Mouse (Mus musculus) hindbrain, embryonic 10.5 days (tissue): ENCODE results near the gene Pmm1. TPM values are rescaled to one million over a fixed set of nuclear protein-coding genes. Genes with fewer than 3 reads are reported as not detected.

ENCODE experiments used
- DNase-seq: peaks from one replicate; pipeline ENCODE4 v3.0.0-alpha.2; 2017; ENCODE audit warnings: low spot score
- H3K27ac ChIP-seq: fragments of 300-500 bp; sonication (generic); 2 replicates; pipeline ENCODE4 v1.5.1; 2016; ENCODE audit warnings: mild to moderate bottlenecking, moderate library complexity
- H3K27me3 ChIP-seq: fragments of 300-500 bp; sonication (generic); 2 replicates; pipeline ENCODE4 v1.6.1; 2016; ENCODE audit warnings: mild to moderate bottlenecking; ENCODE audit not compliant: poor library complexity, insufficient read depth, severe bottlenecking
- H3K36me3 ChIP-seq: fragments of 300-500 bp; sonication (generic); 2 replicates; pipeline ENCODE4 v1.6.1; 2016; ENCODE audit warnings: mild to moderate bottlenecking, moderate library complexity
- H3K4me1 ChIP-seq: fragments of 300-500 bp; sonication (generic); replicated peaks from 2 replicates; pipeline ENCODE4 v1.6.1; 2016; ENCODE audit warnings: mild to moderate bottlenecking
- H3K4me3 ChIP-seq: fragments of 300-500 bp; sonication (generic); 2 replicates; pipeline ENCODE4 v1.5.1; 2016; ENCODE audit warnings: mild to moderate bottlenecking, moderate library complexity
- H3K9me3 ChIP-seq: fragments of 300-500 bp; sonication (generic); 2 replicates; pipeline ENCODE4 v1.6.1; 2016; ENCODE audit warnings: mild to moderate bottlenecking, moderate library complexity
- WGBS: fragments of 180-500 bp; shearing (Covaris S2); methylation state at CpG from one replicate; pipeline ENCODE4 v1.1.7; 2016; 5-methylcytosine and 5-hydroxymethylcytosine counted together
- polyA plus RNA-seq: library from polyadenylated mRNA; unstranded; fragments of >200 nt; fragmentation: Nextera tagmentation; extraction: Ambion mirVana; gene quantifications from 2 replicates; pipeline ENCODE4 v1.2.1, GENCODE M21; 2016

Gene Pmm1
- polyA plus RNA-seq, 1 experiment from 2014 or later = 37.3 TPM

DNA sequence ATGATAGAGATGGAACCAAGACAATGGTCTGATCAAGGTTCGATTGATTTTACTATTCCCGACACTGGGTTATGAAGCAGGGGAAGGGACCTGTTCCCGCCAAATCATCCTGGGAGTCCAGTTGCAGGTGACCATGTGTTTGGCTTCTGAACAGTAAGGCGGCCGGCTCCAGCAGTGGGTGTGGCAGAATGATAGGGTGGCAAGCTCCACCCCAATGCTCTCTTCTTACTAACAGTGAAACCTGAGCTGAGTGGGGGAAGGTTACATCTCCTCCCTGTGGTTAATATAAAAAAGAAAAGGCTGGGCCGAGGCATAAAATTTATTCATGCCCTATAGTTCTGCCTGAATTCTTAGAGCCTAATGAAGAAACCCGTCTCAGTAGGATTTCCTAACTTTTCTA, 8.4 kb upstream of the Pmm1 start:
- Histone ChIP-seq H3K4me1 (peaks cover 14% of the 10 kb centered on the region; the same call in 1 of the 2 replicates), H3K36me3 (no peaks in the 10 kb centered on the region), H3K27me3 (no peaks in the 10 kb centered on the region), H3K4me3 (no peak overlapping the region), H3K9me3 (peaks cover 22% of the 10 kb centered on the region), H3K27ac (no peak overlapping the region)
- no peak for DNase-seq
- WGBS = 82% methylated on average over 7 of the region's 7 CpGs

DNA sequence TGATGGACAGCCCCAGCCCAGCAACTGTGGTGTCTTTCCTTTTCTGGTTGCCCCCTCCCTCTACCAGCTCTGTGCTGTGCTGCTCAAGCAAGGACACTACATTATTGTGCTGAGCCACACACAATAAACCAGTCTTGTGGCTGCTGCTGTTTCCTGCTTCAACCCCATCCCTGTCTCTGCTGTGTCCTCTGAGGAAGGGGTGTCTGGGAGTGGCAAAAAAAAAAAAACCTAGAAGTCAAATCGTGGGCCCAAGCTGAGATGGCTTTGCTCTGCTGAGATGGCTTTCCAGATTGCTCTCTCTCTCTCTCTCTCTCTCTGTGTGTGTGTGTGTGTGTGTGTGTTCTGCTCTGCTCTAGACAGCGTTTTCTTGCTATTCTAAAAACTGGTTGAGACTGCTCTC, 7.7 kb upstream of the Pmm1 start:
- WGBS = 80% methylated on average over 2 of the region's 2 CpGs
- no peak for DNase-seq
- H3K4me3 ChIP-seq = no peak overlapping the region
- no peaks in the 10 kb centered on the region for H3K36me3 ChIP-seq
- peaks cover 22% of the 10 kb centered on the region for H3K9me3 ChIP-seq
- no peak overlapping the region for H3K27ac ChIP-seq
- no peaks in the 10 kb centered on the region for H3K27me3 ChIP-seq
- H3K4me1 ChIP-seq = peaks cover 14% of the 10 kb centered on the region; the same call in 1 of the 2 replicates

DNA sequence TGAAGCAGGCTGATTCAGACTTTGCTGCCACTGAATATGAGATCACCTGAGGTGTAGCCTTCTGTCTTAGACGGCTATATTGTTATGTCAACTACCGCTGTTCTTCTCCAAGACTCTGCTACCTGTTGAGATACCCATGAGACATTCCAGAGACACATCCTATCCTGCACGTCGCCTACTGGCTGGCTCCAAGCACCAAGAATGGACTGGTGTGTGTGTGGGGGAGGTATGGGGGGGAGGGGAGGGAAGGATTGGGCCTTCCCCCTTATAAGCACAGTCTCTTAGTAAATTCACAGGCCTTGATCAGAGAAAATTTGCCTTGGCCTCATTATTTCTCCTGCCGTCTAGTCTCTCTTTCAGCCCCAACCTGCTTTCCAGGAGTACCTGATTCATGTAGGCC, 7.1 kb upstream of the Pmm1 start:
- DNase-seq = no peak
- Histone ChIP-seq H3K27me3 (no peaks in the 10 kb centered on the region), H3K9me3 (peaks cover 18% of the 10 kb centered on the region), H3K4me1 (peaks cover 14% of the 10 kb centered on the region; the same call in 1 of the 2 replicates), H3K27ac (no peak overlapping the region), H3K4me3 (no peak overlapping the region), H3K36me3 (no peaks in the 10 kb centered on the region)
- WGBS = 86% methylated on average over 5 of the region's 5 CpGs

DNA sequence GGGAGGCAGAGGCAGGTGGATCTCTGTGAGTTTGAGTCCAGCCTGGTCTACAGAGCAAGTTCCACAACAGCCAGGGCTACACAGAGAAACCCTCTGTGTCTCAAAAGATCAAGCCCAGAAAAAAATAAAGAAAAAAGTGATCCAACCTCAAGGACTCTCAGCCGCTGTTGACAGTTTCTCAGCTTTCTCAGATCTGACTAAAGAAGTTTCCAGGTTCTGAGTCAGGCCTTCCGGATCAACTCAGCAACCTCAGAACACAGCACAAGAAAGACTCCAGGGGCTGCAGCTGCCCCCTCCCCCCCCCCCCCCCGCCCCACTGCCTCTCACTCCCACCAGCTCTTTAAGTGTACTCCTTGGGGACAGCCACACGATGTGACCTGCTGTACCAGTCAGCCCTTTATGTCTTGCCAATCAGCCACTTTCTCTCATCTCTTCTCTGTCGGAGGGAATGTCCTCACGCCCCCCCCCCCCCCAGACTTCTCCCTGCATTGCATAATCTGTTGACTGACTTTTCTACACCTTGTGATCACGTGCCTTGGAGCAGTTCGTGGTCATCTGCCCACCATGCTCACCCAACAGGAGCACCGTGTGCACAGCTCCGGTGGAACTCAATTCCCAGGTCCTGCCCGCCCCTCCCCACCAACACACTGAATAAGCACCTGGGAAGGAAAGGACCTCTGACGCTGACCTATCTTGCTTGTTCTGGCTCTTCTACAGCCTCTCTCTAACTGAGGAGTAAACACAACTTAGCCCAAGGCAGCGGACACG, 5.5 kb upstream of the Pmm1 start:
- no peak for DNase-seq
- 78% methylated on average over 14 of the region's 14 CpGs for WGBS
- no peaks in the 10 kb centered on the region for H3K36me3 ChIP-seq
- H3K27ac ChIP-seq = no peak overlapping the region
- no peaks in the 10 kb centered on the region for H3K27me3 ChIP-seq
- peaks cover 11% of the 10 kb centered on the region; the same call in 1 of the 2 replicates for H3K9me3 ChIP-seq
- peaks cover 18% of the 10 kb centered on the region; the same call in 1 of the 2 replicates for H3K4me1 ChIP-seq
- H3K4me3 ChIP-seq = no peak overlapping the region

DNA sequence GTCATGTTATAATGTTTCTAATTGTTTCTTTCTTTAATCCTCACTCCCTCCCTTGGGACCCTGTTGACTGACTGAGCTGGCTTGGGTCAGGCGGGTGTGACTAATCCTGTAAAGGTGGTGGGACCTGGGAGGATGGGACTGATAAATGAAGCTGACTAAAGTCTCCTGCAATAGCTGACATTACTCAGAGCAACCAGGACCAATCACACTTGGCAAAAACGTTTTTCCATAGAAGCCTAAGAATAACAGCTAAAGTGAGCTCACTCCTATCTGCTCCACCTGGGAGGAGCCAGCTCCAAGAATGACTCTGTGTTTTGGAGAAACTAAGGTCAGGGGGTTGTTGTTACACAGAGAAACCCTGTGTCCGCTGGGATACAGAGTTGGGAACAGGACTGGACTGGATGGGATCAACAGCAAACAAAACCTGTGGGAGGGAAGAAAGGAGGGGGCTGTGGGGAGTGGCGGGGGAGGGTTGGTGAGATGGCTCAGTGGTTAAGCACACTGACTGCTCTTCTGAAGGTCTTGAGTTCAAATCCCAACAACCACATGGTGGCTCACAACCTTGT, 4.3 kb upstream of the Pmm1 start:
- 57% methylated on average over 4 of the region's 4 CpGs for WGBS
- DNase-seq = no peak

DNA sequence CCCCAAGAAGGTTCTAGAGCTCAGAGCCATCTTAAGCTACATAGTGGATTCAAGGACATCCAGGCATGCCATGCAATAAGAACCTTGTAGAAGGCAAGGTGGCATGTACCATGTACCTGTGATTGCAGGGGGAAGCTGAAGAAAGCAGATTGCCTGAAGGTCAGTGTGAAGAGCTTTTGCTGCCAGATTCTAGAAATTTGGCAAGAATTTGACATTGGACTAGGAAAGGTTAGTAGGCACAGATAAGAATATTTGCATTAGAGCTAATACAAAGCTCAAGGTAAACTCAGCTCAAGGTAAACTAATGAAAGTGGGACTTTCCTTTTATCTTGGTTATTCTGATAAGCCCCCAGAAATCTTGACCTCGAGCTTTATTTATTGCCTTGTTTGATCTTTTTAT, 3.5 kb upstream of the Pmm1 start:
- H3K4me3 ChIP-seq = no peak overlapping the region
- H3K27me3 ChIP-seq = no peaks in the 10 kb centered on the region
- no peak overlapping the region for H3K27ac ChIP-seq
- no peaks in the 10 kb centered on the region for H3K9me3 ChIP-seq
- no peaks in the 10 kb centered on the region for H3K36me3 ChIP-seq
- no peak for DNase-seq
- peaks cover 31% of the 10 kb centered on the region for H3K4me1 ChIP-seq
- 78% methylated on average over 1 of the region's 1 CpGs for whole genome bisulfite sequencing

More for the DNA sequence above, 4.3 kb upstream of the Pmm1 start:
- Histone ChIP-seq H3K36me3 (no peaks in the 10 kb centered on the region), H3K4me3 (no peak overlapping the region), H3K4me1 (peaks cover 30% of the 10 kb centered on the region), H3K27ac (no peak overlapping the region), H3K9me3 (peaks cover 6% of the 10 kb centered on the region; the same call in 1 of the 2 replicates), H3K27me3 (no peaks in the 10 kb centered on the region)

DNA sequence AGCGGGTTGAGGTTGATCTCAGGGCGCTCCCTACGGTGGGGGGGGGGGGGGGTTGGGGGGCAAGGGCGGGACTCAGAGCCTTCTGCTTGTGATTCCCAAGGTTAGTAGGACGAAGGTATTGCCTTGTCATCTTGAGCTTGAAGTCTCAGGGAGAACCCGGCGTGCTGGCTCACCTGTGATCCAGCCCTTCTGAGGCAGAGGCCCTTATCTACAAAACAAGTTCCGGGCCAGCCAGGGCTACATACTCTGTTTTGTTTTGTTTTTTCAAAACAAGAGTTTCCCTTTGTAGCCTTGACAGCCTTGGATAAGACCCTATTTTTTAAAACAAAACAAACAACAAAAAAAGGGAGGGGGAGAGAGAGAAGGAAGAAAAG, 335 bp upstream of the Pmm1 start:
- Histone ChIP-seq H3K9me3 (no peaks in the 10 kb centered on the region), H3K27ac (peak overlapping the region; percentile 92), H3K27me3 (no peaks in the 10 kb centered on the region), H3K4me1 (peaks cover 24% of the 10 kb centered on the region), H3K36me3 (0 out of 2 replicates have a peak, but pooled peaks cover 6% of the 10 kb centered on the region), H3K4me3 (peak overlapping the region; percentile 73)
- WGBS = 4% methylated on average over 8 of the region's 8 CpGs
- no peak for DNase-seq

DNA sequence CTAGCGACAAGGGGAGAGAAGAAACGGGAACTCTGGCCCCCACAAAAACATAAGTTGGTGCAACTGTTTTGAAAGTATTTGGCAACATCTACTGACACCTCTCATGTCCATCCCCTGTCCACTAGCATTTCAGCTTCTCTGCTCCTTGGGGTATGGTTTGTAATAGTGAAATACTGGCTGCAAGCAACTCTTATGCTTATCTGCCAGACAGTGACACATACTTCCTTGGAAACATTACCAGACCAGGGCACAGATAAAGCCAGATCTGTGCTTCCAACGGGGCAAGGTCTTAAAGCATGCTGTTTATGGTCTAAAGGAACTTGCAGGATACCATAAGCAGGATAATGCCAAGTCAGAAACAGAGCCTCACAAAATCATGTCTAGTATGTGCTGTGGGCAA, 1.8 kb downstream of the Pmm1 start:
- WGBS = 93% methylated on average over 3 of the region's 3 CpGs
- Histone ChIP-seq H3K4me3 (no peak overlapping the region), H3K27me3 (no peaks in the 10 kb centered on the region), H3K4me1 (peaks cover 22% of the 10 kb centered on the region), H3K9me3 (no peaks in the 10 kb centered on the region), H3K36me3 (peaks cover 26% of the 10 kb centered on the region), H3K27ac (no peak overlapping the region)
- no peak for DNase-seq

DNA sequence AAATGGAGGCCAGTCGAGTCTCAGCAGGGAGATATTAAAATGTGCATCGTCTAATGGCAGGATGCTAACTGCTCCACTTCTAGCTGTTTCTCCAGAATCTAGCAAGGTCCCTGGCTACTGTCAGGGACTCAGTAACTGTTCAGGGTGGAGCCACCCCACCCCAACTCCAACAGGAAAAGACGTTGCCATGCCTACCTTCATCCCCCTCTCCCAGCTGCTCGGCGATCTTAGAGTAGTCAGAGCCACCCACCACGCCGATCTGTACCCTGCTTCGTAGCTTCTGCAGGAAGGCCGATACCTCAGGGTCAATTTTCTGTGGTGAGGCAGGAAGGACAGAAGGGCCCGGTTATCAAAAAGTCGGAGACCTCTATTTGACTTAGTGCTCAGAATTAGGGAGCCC, 3.1 kb downstream of the Pmm1 start:
- Histone ChIP-seq H3K27ac (no peak overlapping the region), H3K27me3 (no peaks in the 10 kb centered on the region), H3K36me3 (peaks cover 32% of the 10 kb centered on the region), H3K4me1 (peaks cover 22% of the 10 kb centered on the region), H3K4me3 (no peak overlapping the region), H3K9me3 (no peaks in the 10 kb centered on the region)
- DNase-seq = no peak
- 91% methylated on average over 11 of the region's 11 CpGs for WGBS

DNA sequence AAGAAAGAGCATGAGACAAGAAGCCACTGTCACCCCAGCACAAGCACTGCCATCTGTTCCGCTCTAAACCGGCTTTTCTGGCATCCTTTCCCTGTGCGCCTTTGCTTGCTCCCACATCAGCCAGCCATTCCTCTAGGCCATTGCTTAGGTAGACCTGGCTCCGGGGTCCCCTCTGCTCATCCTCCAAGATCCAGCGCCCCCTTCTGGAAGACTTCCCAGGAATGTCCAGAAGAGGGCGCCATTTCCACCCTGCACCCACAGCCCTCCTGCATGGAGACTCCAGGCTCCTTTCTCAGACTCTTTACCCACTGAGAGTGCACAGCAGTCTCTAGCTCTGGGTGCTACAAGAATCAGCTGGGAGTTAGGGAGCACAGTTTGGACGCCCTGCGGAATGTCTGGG, 4.3 kb downstream of the Pmm1 start:
- Histone ChIP-seq H3K27me3 (no peaks in the 10 kb centered on the region), H3K27ac (no peak overlapping the region), H3K36me3 (peaks cover 42% of the 10 kb centered on the region), H3K9me3 (no peaks in the 10 kb centered on the region), H3K4me3 (no peak overlapping the region), H3K4me1 (peaks cover 20% of the 10 kb centered on the region)
- 53% methylated on average over 8 of the region's 8 CpGs for WGBS
- DNase-seq = peak; percentile 53

DNA sequence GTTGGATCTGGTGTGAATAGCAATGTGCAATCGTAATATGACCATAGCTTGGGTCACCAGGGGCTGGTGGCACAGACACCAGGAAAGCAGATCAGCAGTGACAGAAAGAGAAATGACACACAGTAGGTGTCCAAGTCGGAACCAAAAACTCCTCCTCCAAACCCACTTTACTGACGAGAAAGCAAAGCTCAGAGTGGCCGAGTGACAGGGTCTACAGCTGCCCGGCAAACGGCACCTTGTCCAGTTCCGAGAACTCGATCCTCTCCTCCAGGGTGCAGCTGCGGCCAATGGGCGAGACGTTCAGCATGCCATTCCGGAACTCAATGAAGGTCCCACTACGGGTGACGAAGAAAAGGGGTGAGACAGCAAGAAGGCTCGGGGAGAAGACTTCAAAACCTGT, 5.3 kb downstream of the Pmm1 start:
- no peaks in the 10 kb centered on the region for H3K9me3 ChIP-seq
- DNase-seq = no peak
- H3K4me3 ChIP-seq = no peak overlapping the region
- peaks cover 52% of the 10 kb centered on the region for H3K36me3 ChIP-seq
- WGBS = 94% methylated on average over 15 of the region's 15 CpGs
- H3K27ac ChIP-seq = no peak overlapping the region
- H3K27me3 ChIP-seq = no peaks in the 10 kb centered on the region
- H3K4me1 ChIP-seq = peaks cover 10% of the 10 kb centered on the region

DNA sequence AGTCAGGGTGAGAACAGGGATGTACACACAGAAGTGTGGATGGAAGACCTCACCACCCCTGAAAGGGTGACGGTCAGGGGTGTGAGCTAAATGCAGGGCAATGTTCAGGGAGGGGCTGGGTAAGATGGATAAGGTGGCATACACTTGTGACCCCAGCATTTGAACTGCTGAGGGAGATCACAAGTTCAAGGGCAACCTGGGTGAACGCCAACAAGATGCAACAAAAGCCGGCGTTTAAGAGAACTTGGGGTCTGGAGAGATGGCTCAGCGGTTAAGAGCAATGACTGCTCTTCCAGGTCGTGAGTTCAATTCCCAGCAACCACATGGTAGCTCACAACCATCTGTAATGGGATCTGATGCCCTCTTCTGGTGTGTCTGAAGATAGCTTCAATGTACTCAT, 6.0 kb downstream of the Pmm1 start:
- H3K36me3 ChIP-seq = peaks cover 54% of the 10 kb centered on the region
- no peak overlapping the region for H3K27ac ChIP-seq
- H3K9me3 ChIP-seq = no peaks in the 10 kb centered on the region
- H3K4me3 ChIP-seq = no peak overlapping the region
- 95% methylated on average over 6 of the region's 6 CpGs for WGBS
- peaks cover 3% of the 10 kb centered on the region; the same call in 1 of the 2 replicates for H3K4me1 ChIP-seq
- no peak for DNase-seq
- no peaks in the 10 kb centered on the region for H3K27me3 ChIP-seq

DNA sequence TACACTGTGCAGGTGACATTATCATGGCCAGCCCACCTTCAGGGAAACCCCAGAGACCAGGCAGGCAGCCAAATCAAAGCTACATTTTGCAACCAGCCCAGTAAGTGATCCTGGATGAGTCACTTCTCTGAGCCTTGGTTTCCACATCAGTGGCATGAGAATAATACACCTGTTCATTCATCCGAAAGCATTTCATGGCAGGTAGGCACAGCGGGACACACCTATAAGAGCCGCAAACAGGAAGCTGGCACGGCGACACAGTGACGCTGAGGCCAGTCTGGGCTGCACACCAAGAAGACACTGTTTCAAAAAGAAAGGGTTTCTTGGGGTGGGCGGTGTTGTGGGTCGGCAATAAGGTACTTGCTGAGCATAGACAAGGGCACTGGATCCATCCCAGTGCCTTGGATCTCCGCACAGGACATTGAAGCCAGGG, 6.6 kb downstream of the Pmm1 start:
- Histone ChIP-seq H3K4me1 (no peaks in the 10 kb centered on the region; the same call in 1 of the 2 replicates), H3K27ac (no peak overlapping the region), H3K9me3 (no peaks in the 10 kb centered on the region), H3K27me3 (no peaks in the 10 kb centered on the region), H3K4me3 (no peak overlapping the region), H3K36me3 (peaks cover 58% of the 10 kb centered on the region)
- no peak for DNase-seq
- WGBS = 96% methylated on average over 9 of the region's 9 CpGs
